29 mouse cellular contexts compared by ENCODE assay signal in genomic region chr8:46081030-46081429, GRCm38 (mm10).
DNase-seq lines count a peak whose midpoint lies in the region; ATAC-seq and TF ChIP-seq lines count a peak whose summit lies in the region.
"Had no signal": no experiment of that assay in that cellular context is flagged by ENCODE, and none has a peak within 500 bp of the region (broad histone marks: within the 10 kb centered on the region; RNA-seq: fewer than 3 reads in every experiment).

No protein-coding gene starts in this region.

- H3K4me1 ChIP-seq in intestine, postnatal 0 days (replicated peaks; ENCODE audit: control insufficient read depth, insufficient read depth, low read length): no peaks in the 10 kb centered on the region
- no peaks in the 10 kb centered on the region for H3K4me1 ChIP-seq in intestine, embryonic 16.5 days (ENCODE audit: control insufficient read depth, insufficient read depth, low read length)
- H3K4me1 ChIP-seq in lung, postnatal 0 days (ENCODE audit: insufficient read depth, low read depth, low read length): no peaks in the 10 kb centered on the region
- H3K4me1 ChIP-seq: embryonic facial prominence, embryonic 13.5 days; embryonic facial prominence, embryonic 15.5 days; forebrain, embryonic 10.5 days; forebrain, embryonic 12.5 days had no signal

- TF ChIP-seq CTCF in intestine, postnatal 0 days (IDR thresholded peaks at IDR 0.05; ENCODE audit: low read depth): peak; percentile 9; the same call in 1 of the 2 replicates
- TF ChIP-seq CTCF in lung, postnatal 0 days (IDR thresholded peaks at IDR 0.05): peak; percentile 46

- no peaks in the 10 kb centered on the region for H3K9me3 ChIP-seq in intestine, postnatal 0 days (ENCODE audit: control insufficient read depth)
- H3K9me3 ChIP-seq in intestine, embryonic 16.5 days (ENCODE audit: control insufficient read depth, low read length): no peaks in the 10 kb centered on the region
- no peaks in the 10 kb centered on the region for H3K9me3 ChIP-seq in lung, postnatal 0 days (ENCODE audit: low read length)
- H3K9me3 ChIP-seq: embryonic facial prominence, embryonic 13.5 days; embryonic facial prominence, embryonic 15.5 days; forebrain, embryonic 10.5 days; forebrain, embryonic 12.5 days; G1E had no signal

- no peaks in the 10 kb centered on the region for H3K27me3 ChIP-seq in intestine, postnatal 0 days (replicated peaks; ENCODE audit: control insufficient read depth, insufficient read depth, low read length)
- no peaks in the 10 kb centered on the region for H3K27me3 ChIP-seq in intestine, embryonic 16.5 days (replicated peaks; ENCODE audit: control insufficient read depth, insufficient read depth, low read length)
- no peaks in the 10 kb centered on the region for H3K27me3 ChIP-seq in lung, postnatal 0 days (replicated peaks; ENCODE audit: insufficient read depth, low read length)
- H3K27me3 ChIP-seq: CH12.LX; embryonic facial prominence, embryonic 13.5 days; embryonic facial prominence, embryonic 15.5 days; forebrain, embryonic 12.5 days; Patski had no signal

- H3K36me3 ChIP-seq in intestine, postnatal 0 days (ENCODE audit: control insufficient read depth, insufficient read depth): peaks cover 6% of the 10 kb centered on the region; the same call in 1 of the 2 replicates
- H3K36me3 ChIP-seq in intestine, embryonic 16.5 days (ENCODE audit: control insufficient read depth, insufficient read depth, low read length): no peaks in the 10 kb centered on the region
- H3K36me3 ChIP-seq in lung, postnatal 0 days (ENCODE audit: insufficient read depth, low read length): no peaks in the 10 kb centered on the region
- H3K36me3 ChIP-seq: forebrain, embryonic 10.5 days had no signal

- peak; percentile 51 for DNase-seq in heart, adult 11 months
- DNase-seq in heart, postnatal 4 days: no peak
- DNase-seq in lung, postnatal 0 days (ENCODE audit: low spot score): peak; percentile 60
- no peak for DNase-seq in lung, postnatal 4 days
- peak; percentile 45 for DNase-seq in lung, postnatal 25 days (ENCODE audit: low spot score)
- DNase-seq: adrenal gland, adult 8-10 months; adrenal gland, postnatal 14 days; adrenal gland, postnatal 36 days; B cell, adult 2 months; cerebellum, adult 18-20 months; cerebellum, adult 8-10 months; cerebellum, adult 9-11 months; cerebellum, postnatal 14 days; cerebellum, postnatal 36 days; embryo, embryonic 11 days had no signal

- no peak for ATAC-seq in intestine, postnatal 0 days
- ATAC-seq in intestine, embryonic 16.5 days: no peak
- peak; percentile 81 for ATAC-seq in lung, postnatal 0 days
- no peak for ATAC-seq in megakaryocyte-erythroid progenitor cell, adult 5-6 weeks (replicated peaks; ENCODE audit: low FRiP score, low TSS enrichment, poor library complexity, severe bottlenecking)
- ATAC-seq: activated CD4-positive, CD25-positive, alpha-beta regulatory T cell, adult 4 months; CD4-positive, CD25-positive, alpha-beta regulatory T cell, adult 4 months; forebrain, embryonic 14.5 days; Patski had no signal

- 70% methylated on average over 2 of the region's 2 CpGs for WGBS in intestine, postnatal 0 days
- 71% methylated on average over 2 of the region's 2 CpGs for WGBS in intestine, embryonic 16.5 days
- 51% methylated on average over 2 of the region's 2 CpGs for WGBS in lung, postnatal 0 days

- no peak overlapping the region for H3K9ac ChIP-seq in intestine, postnatal 0 days (ENCODE audit: low read depth, low read length)
- no peak overlapping the region for H3K9ac ChIP-seq in intestine, embryonic 16.5 days (ENCODE audit: low read depth, low read length)
- no peak overlapping the region for H3K9ac ChIP-seq in lung, postnatal 0 days (replicated peaks; ENCODE audit: low read depth)
- H3K9ac ChIP-seq: embryonic facial prominence, embryonic 13.5 days; embryonic facial prominence, embryonic 15.5 days; forebrain, embryonic 12.5 days had no signal

- H3K27ac ChIP-seq in intestine, postnatal 0 days (ENCODE audit: low read depth, low read length): no peak overlapping the region
- no peak overlapping the region for H3K27ac ChIP-seq in intestine, embryonic 16.5 days (ENCODE audit: low read length)
- peak overlapping the region; percentile 55 for H3K27ac ChIP-seq in lung, postnatal 0 days (ENCODE audit: low read length)
- H3K27ac ChIP-seq: embryonic facial prominence, embryonic 13.5 days; embryonic facial prominence, embryonic 15.5 days; forebrain, embryonic 10.5 days; forebrain, embryonic 12.5 days had no signal

- no peak overlapping the region for H3K4me3 ChIP-seq in intestine, postnatal 0 days (ENCODE audit: low read depth, low read length)
- no peak overlapping the region for H3K4me3 ChIP-seq in intestine, embryonic 16.5 days (ENCODE audit: low read length)
- no peak overlapping the region for H3K4me3 ChIP-seq in lung, postnatal 0 days (ENCODE audit: low read depth, low read length)
- H3K4me3 ChIP-seq: embryonic facial prominence, embryonic 13.5 days; embryonic facial prominence, embryonic 15.5 days; erythroblast, embryonic 14.5 days; forebrain, embryonic 10.5 days; forebrain, embryonic 12.5 days had no signal

- no peak overlapping the region for H3K4me2 ChIP-seq in intestine, postnatal 0 days (replicated peaks; ENCODE audit: low read depth)
- no peak overlapping the region for H3K4me2 ChIP-seq in intestine, embryonic 16.5 days (ENCODE audit: low read depth, low read length)
- no peak overlapping the region for H3K4me2 ChIP-seq in lung, postnatal 0 days (replicated peaks; ENCODE audit: low read depth, low read length)
- H3K4me2 ChIP-seq: embryonic facial prominence, embryonic 13.5 days; embryonic facial prominence, embryonic 15.5 days; forebrain, embryonic 12.5 days had no signal

- peak; percentile 94 for TF ChIP-seq EP300 in lung, postnatal 0 days (IDR thresholded peaks at IDR 0.05)

Comparison
In these comparisons a context has a peak if more than half of its experiments do, and no peak if none do; other contexts are left out.
1. DNase-seq: peak in heart, adult 11 months (single experiment), lung, postnatal 0 days (single experiment) and lung, postnatal 25 days (single experiment); none in heart, postnatal 4 days (single experiment) and lung, postnatal 4 days (0 of 2).